Mouse (Mus musculus): ENCODE results near the gene Efcab2. TPM values are rescaled to one million over a fixed set of nuclear protein-coding genes. Genes with fewer than 3 reads are reported as not detected.
A peak's percentile ranks its signal among the peaks of the same experiment; 100 is the strongest.

Gene Efcab2
- polyA plus RNA-seq, 1 experiment: 0.49 TPM

DNA sequence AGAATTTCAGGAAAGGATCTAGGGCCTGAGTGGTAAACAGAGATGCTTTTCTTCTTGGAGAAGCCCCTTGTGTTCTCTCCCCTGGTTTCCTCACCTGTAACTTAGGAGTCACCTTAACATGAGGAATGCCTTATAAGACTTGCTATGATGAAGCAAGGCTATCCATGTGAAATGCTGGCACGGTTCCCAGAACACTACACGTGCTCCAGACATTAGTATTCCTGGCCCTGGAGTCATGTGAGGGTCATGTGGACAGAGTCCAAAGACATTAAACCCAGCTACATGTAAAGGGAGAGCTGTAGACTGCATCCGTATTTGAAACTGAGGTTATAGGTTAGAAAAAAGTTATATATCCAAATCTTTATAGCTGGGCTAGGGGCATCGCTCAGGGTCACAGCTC is 9.5 kb upstream of the Efcab2 start:
- no peak overlapping the region for H3K27ac ChIP-seq (ENCODE audit: control insufficient read depth, insufficient read depth, low read length)
- 89% methylated on average over 4 of the region's 4 CpGs for WGBS

DNA sequence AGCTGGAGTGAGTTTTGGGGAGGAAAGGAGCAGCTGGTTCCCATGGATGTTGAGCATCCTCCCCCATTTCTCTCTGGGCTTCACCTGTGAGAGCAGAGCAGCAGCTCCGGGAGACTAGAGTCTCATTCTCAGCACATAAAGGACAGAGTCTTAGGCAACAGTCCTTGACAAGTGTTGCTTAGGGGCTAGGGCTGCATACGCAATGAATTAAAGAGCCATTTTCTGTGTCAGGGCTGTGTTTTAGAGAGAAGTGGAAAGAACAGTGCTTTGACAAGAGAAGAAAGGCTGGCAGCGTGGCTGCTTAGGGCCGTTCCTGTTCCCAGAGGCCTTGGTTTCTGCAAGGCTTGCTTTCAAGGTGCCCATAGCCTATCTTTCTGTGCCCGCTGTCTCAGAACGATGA is 6.0 kb upstream of the Efcab2 start:
- Histone ChIP-seq H3K27me3 (ENCODE audit: control insufficient read depth, insufficient read depth, low read length) (no peaks in the 10 kb centered on the region), H3K27ac (ENCODE audit: control insufficient read depth, insufficient read depth, low read length) (no peak overlapping the region), H3K4me3 (ENCODE audit: control insufficient read depth, insufficient read depth, low read length) (no peak overlapping the region), H3K4me1 (replicated peaks; ENCODE audit: control insufficient read depth, insufficient read depth, low read length) (no peaks in the 10 kb centered on the region), H3K36me3 (ENCODE audit: control insufficient read depth, insufficient read depth, low read length) (no peaks in the 10 kb centered on the region)
- over 99% methylated on average over 6 of the region's 6 CpGs for WGBS
- TF ChIP-seq POLR2A (IDR thresholded peaks at IDR 0.05; ENCODE audit: control insufficient read depth, extremely low read depth, insufficient read depth, low read length, poor library complexity) (no peak), CTCF (IDR thresholded peaks at IDR 0.05; ENCODE audit: borderline replicate concordance, control insufficient read depth, extremely low read depth, insufficient read depth, low read length, poor library complexity) (no peak)
- DNase-seq: no peak

More for the DNA sequence above, 9.5 kb upstream of the Efcab2 start:
- no peaks in the 10 kb centered on the region for H3K4me1 ChIP-seq (replicated peaks; ENCODE audit: control insufficient read depth, insufficient read depth, low read length)
- no peaks in the 10 kb centered on the region for H3K27me3 ChIP-seq (ENCODE audit: control insufficient read depth, insufficient read depth, low read length)
- no peaks in the 10 kb centered on the region for H3K36me3 ChIP-seq (ENCODE audit: control insufficient read depth, insufficient read depth, low read length)
- no peak overlapping the region for H3K4me3 ChIP-seq (ENCODE audit: control insufficient read depth, insufficient read depth, low read length)
- no peak for DNase-seq
- TF ChIP-seq CTCF (IDR thresholded peaks at IDR 0.05; ENCODE audit: borderline replicate concordance, control insufficient read depth, extremely low read depth, insufficient read depth, low read length, poor library complexity) (no peak), POLR2A (IDR thresholded peaks at IDR 0.05; ENCODE audit: control insufficient read depth, extremely low read depth, insufficient read depth, low read length, poor library complexity) (no peak)

DNA sequence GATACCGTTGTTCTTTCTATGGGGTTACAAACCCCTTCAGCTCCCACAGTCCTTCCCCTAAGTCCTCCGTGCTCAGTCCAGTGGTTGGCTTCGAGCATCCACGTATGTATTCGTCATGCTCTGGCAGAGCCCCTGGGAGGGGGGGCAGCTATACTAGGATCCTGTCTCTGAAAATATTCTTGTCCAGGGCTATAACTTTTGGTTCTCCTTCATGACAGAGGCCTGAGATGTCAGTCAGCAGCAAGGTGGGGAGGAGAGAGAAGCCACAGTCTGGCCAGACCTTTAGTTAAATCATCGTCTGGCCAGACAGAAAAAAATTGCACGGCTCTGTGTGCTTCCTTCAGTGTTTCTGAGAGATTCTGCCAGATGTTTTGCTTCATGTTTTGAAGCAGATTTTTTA is 5.2 kb upstream of the Efcab2 start:
- no peak for DNase-seq
- no peaks in the 10 kb centered on the region for H3K27me3 ChIP-seq (ENCODE audit: control insufficient read depth, insufficient read depth, low read length)
- H3K4me1 ChIP-seq (replicated peaks; ENCODE audit: control insufficient read depth, insufficient read depth, low read length): no peaks in the 10 kb centered on the region
- 83% methylated on average over 7 of the region's 7 CpGs for WGBS
- no peak for TF ChIP-seq CTCF (IDR thresholded peaks at IDR 0.05; ENCODE audit: borderline replicate concordance, control insufficient read depth, extremely low read depth, insufficient read depth, low read length, poor library complexity)
- TF ChIP-seq POLR2A (IDR thresholded peaks at IDR 0.05; ENCODE audit: control insufficient read depth, extremely low read depth, insufficient read depth, low read length, poor library complexity): no peak
- no peak overlapping the region for H3K4me3 ChIP-seq (ENCODE audit: control insufficient read depth, insufficient read depth, low read length)
- no peaks in the 10 kb centered on the region for H3K36me3 ChIP-seq (ENCODE audit: control insufficient read depth, insufficient read depth, low read length)
- no peak overlapping the region for H3K27ac ChIP-seq (ENCODE audit: control insufficient read depth, insufficient read depth, low read length)

DNA sequence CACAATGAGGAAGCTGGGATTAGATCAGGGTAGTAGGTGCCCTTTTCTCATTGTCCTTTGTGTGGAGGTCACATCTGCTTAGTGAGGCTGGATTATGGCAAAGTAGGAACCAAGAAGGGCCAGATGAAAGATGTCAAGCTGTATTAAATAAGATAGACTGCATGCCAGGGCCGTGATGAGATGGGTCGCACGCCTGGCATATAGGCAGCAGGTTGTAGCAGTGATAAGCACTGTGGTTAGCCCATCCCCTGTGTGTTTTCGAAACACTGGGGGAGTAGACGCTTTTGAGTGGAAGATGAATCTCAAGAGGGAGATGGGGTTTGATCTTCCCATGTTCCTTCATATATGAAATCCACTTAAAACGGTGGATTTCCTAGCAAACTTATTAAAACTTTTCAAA is 3.9 kb upstream of the Efcab2 start:
- H3K27me3 ChIP-seq (ENCODE audit: control insufficient read depth, insufficient read depth, low read length): no peaks in the 10 kb centered on the region
- H3K4me1 ChIP-seq (replicated peaks; ENCODE audit: control insufficient read depth, insufficient read depth, low read length): no peaks in the 10 kb centered on the region
- H3K36me3 ChIP-seq (ENCODE audit: control insufficient read depth, insufficient read depth, low read length): no peaks in the 10 kb centered on the region
- TF ChIP-seq POLR2A (IDR thresholded peaks at IDR 0.05; ENCODE audit: control insufficient read depth, extremely low read depth, insufficient read depth, low read length, poor library complexity) (no peak), CTCF (IDR thresholded peaks at IDR 0.05; ENCODE audit: borderline replicate concordance, control insufficient read depth, extremely low read depth, insufficient read depth, low read length, poor library complexity) (no peak)
- WGBS: 89% methylated on average over 6 of the region's 6 CpGs
- DNase-seq: no peak
- H3K4me3 ChIP-seq (ENCODE audit: control insufficient read depth, insufficient read depth, low read length): no peak overlapping the region
- no peak overlapping the region for H3K27ac ChIP-seq (ENCODE audit: control insufficient read depth, insufficient read depth, low read length)

DNA sequence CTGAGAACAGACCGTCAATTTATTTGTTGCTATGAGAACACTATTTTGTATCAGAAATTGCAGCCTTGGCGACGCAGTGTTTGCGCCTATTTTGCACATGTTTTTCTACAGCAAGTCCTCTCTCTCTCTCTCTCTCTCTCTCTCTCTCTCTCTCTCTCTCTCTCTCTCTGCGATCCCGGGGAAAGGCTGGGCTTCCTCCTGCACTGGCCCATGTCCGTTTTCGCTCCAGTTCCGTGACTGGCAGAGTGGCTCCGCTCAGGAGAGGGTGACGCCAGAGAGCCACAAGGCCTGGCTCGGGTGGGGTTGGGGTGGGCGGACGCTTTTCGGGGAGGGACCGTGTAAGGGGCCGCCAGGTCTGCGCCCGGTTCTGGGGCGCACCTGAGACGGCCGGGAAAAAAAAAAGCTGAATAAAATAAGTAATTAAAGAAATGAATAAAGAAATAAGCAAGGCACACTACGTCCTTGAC is 407 bp upstream of the Efcab2 start:
- peak; percentile 69 for DNase-seq
- under 1% methylated on average over 23 of the region's 23 CpGs for WGBS
- H3K27ac ChIP-seq (ENCODE audit: control insufficient read depth, insufficient read depth, low read length): peak overlapping the region; percentile 90
- TF ChIP-seq POLR2A (IDR thresholded peaks at IDR 0.05; ENCODE audit: control insufficient read depth, extremely low read depth, insufficient read depth, low read length, poor library complexity) (peak; percentile 49), CTCF (IDR thresholded peaks at IDR 0.05; ENCODE audit: borderline replicate concordance, control insufficient read depth, extremely low read depth, insufficient read depth, low read length, poor library complexity) (no peak)
- no peaks in the 10 kb centered on the region for H3K4me1 ChIP-seq (replicated peaks; ENCODE audit: control insufficient read depth, insufficient read depth, low read length)
- no peaks in the 10 kb centered on the region for H3K27me3 ChIP-seq (ENCODE audit: control insufficient read depth, insufficient read depth, low read length)
- H3K36me3 ChIP-seq (ENCODE audit: control insufficient read depth, insufficient read depth, low read length): no peaks in the 10 kb centered on the region
- peak overlapping the region; percentile 68 for H3K4me3 ChIP-seq (ENCODE audit: control insufficient read depth, insufficient read depth, low read length)

DNA sequence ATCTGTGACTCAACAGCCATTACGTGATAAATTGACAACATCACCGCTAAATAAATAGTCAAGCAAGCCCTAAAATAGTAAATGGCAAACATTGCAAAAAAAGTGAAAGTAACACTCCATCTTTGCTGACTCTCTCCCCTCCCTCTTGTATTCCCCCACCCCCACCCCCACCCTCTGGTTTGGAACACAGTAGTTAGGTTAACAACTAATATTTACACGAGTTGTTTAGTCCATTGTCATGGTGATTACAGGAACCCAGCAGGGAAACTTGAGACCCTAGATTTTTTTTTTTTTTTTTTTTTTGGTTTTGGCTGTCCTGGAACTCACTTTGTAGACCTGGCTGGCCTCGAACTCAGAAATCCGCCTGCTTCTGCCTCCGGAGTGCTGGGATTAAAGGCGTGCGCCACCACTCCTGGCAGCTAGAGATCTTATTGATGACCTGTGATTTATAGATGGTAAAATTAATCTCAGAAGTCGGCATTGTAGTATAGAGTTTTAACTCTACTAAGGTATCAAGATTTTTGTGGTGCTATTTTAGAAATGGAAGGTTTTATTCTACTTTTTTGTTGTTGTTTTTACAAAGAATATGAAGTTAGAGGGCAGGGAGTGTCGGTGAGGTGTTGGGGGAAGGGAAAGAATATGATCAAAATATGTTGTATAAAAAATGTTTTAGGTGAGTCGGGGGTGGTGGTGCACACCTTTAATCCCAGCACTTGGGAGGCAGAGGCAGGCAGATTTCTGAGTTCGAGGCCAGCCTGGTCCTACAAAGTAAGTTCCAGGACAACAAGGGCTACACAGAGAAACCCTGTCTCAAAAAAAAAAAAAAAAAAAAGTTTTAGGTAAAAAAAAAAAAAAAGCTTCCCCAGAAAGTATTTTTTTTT is 1.1 kb downstream of the Efcab2 start:
- TF ChIP-seq CTCF (IDR thresholded peaks at IDR 0.05; ENCODE audit: borderline replicate concordance, control insufficient read depth, extremely low read depth, insufficient read depth, low read length, poor library complexity) (no peak), POLR2A (IDR thresholded peaks at IDR 0.05; ENCODE audit: control insufficient read depth, extremely low read depth, insufficient read depth, low read length, poor library complexity) (no peak)
- H3K36me3 ChIP-seq (ENCODE audit: control insufficient read depth, insufficient read depth, low read length): no peaks in the 10 kb centered on the region
- WGBS: 70% methylated on average over 12 of the region's 12 CpGs
- peak; percentile 18 for DNase-seq
- peak overlapping the region; percentile 68 for H3K4me3 ChIP-seq (ENCODE audit: control insufficient read depth, insufficient read depth, low read length)
- no peaks in the 10 kb centered on the region for H3K27me3 ChIP-seq (ENCODE audit: control insufficient read depth, insufficient read depth, low read length)
- H3K4me1 ChIP-seq (replicated peaks; ENCODE audit: control insufficient read depth, insufficient read depth, low read length): no peaks in the 10 kb centered on the region
- H3K27ac ChIP-seq (ENCODE audit: control insufficient read depth, insufficient read depth, low read length): peak overlapping the region; percentile 90
